Mouse (Mus musculus): Measurements from ENCODE around the gene Sorbs1.

DNA sequence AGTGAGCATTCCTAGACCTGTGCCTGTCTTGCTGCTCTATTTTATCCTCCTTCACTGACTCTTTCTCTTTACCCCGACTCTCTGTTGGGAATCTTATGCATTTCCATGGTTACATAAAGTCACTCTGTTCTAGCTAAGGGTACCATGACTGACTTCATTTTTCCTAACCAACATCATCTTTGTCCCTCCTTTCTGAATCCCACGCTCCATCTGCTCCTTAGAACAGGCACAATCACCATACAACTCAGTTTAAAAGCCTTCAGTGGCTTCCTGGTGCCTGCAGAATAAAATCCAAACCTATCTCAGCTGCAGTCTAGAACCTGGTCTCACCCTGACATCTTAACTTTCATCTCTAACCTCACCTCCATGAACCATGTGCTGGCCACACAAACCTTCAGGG, 215.0 kb downstream of the Sorbs1 start:
- no peak for TF ChIP-seq CTCF (IDR thresholded peaks at IDR 0.05; ENCODE audit: extremely low read depth, insufficient read length, insufficient replicate concordance, low read depth, low read length)
- no peak for TF ChIP-seq POLR2A (IDR thresholded peaks at IDR 0.05; ENCODE audit: low read depth, low read length)
